In genomic region chr19:41345028-41345741, GRCm38 (mm10) we compare ENCODE assay signal across 8 mouse cellular contexts. TPM values are rescaled to one million over a fixed set of nuclear protein-coding genes. Genes with fewer than 3 reads are reported as not detected.
DNase-seq lines count a peak whose midpoint lies in the region; ATAC-seq and TF ChIP-seq lines count a peak whose summit lies in the region.

No protein-coding gene starts in this region.

- peaks cover 18% of the 10 kb centered on the region for H3K4me1 ChIP-seq in thymus, adult 2 months (replicated peaks; ENCODE audit: control insufficient read depth, insufficient read depth, low read length)
- H3K4me1 ChIP-seq in forebrain, embryonic 11.5 days (replicated peaks; ENCODE audit: control insufficient read depth, insufficient read depth, low read length), result 0 out of 2 replicates have a peak, but pooled peaks cover 4% of the 10 kb centered on the region

- no peak for TF ChIP-seq CTCF in thymus, adult 2 months (IDR thresholded peaks at IDR 0.05; ENCODE audit: borderline replicate concordance, control insufficient read depth, extremely low read depth, insufficient read depth, low read length, poor library complexity)

- TF ChIP-seq POLR2A in thymus, adult 2 months (IDR thresholded peaks at IDR 0.05; ENCODE audit: control insufficient read depth, extremely low read depth, insufficient read depth, low read length, poor library complexity), result no peak

- peak; percentile 11 for DNase-seq in retina, postnatal 1 day
- DNase-seq in retina, embryonic 14.5 days (ENCODE audit: low spot score), result no peak
- peak; percentile 57 to 61 for DNase-seq in heart, adult 9 months (ENCODE audit: low spot score in 2 of 2)
- DNase-seq in kidney, adult 9 months, result peak; percentile 57
- DNase-seq in lung, postnatal 10 days, result peak; percentile 52
- peak; percentile 46 for DNase-seq in thymus, adult 2 months
- no peak for DNase-seq in yolk sac, embryonic 10.5 days (ENCODE audit: low spot score)
- no peak for DNase-seq in forebrain, embryonic 11.5 days (ENCODE audit: low spot score)

- peak overlapping the region; percentile 13; the same call in 1 of the 2 replicates for H3K4me3 ChIP-seq in thymus, adult 2 months (ENCODE audit: control insufficient read depth, insufficient read depth, low read length)
- no peak overlapping the region for H3K4me3 ChIP-seq in forebrain, embryonic 11.5 days (ENCODE audit: low read depth, low read length)

- no peaks in the 10 kb centered on the region for H3K9me3 ChIP-seq in forebrain, embryonic 11.5 days (ENCODE audit: control insufficient read depth, low read length)

- H3K4me2 ChIP-seq in forebrain, embryonic 11.5 days (ENCODE audit: low read depth, low read length, severe bottlenecking), result no peak overlapping the region

- H3K27ac ChIP-seq in thymus, adult 2 months (ENCODE audit: control insufficient read depth, insufficient read depth, low read length), result no peak overlapping the region; the same call in 1 of the 2 replicates
- H3K27ac ChIP-seq in forebrain, embryonic 11.5 days (ENCODE audit: low read depth, low read length), result no peak overlapping the region

- no peaks in the 10 kb centered on the region for H3K36me3 ChIP-seq in thymus, adult 2 months (ENCODE audit: control insufficient read depth, insufficient read depth, low read length)
- H3K36me3 ChIP-seq in forebrain, embryonic 11.5 days (ENCODE audit: control insufficient read depth, insufficient read depth, low read length), result no peaks in the 10 kb centered on the region

- ATAC-seq in forebrain, embryonic 11.5 days (replicated peaks; ENCODE audit: low FRiP score), result no peak

- H3K9ac ChIP-seq in forebrain, embryonic 11.5 days (ENCODE audit: low read length), result no peak overlapping the region

- 7% methylated on average over 11 of the region's 11 CpGs for WGBS in thymus, adult 2 months
- 62% methylated on average over 11 of the region's 11 CpGs for WGBS in forebrain, embryonic 11.5 days

- peaks cover 2% of the 10 kb centered on the region; the same call in 1 of the 2 replicates for H3K27me3 ChIP-seq in thymus, adult 2 months (ENCODE audit: control insufficient read depth, insufficient read depth, low read length)
- H3K27me3 ChIP-seq in forebrain, embryonic 11.5 days (ENCODE audit: control insufficient read depth, insufficient read depth, low read length), result no peaks in the 10 kb centered on the region

RNA-seq across cellular contexts. Expression of gene Pik3ap1, which starts 39.7 kb away (rescaled TPM):
- 10.0 and 10.3 TPM in 2 replicates for polyA plus RNA-seq in thymus, adult 2 months (2012; rRNA removed)
- polyA plus RNA-seq in forebrain, embryonic 11.5 days (2014; fragmentation: Nextera tagmentation; extraction: Ambion mirVana), result 3.0 and 3.3 TPM in 2 replicates

Comparison
In these comparisons a context has a peak if more than half of its experiments do, and no peak if none do; other contexts are left out.
1. DNase-seq: peak in retina, postnatal 1 day (single experiment), heart, adult 9 months (2 of 2), kidney, adult 9 months (single experiment), lung, postnatal 10 days (single experiment) and thymus, adult 2 months (single experiment); none in retina, embryonic 14.5 days (single experiment), yolk sac, embryonic 10.5 days (single experiment) and forebrain, embryonic 11.5 days (single experiment).